Comparison of ENCODE assay signal across 2 mouse cellular contexts in the genomic region with DNA sequence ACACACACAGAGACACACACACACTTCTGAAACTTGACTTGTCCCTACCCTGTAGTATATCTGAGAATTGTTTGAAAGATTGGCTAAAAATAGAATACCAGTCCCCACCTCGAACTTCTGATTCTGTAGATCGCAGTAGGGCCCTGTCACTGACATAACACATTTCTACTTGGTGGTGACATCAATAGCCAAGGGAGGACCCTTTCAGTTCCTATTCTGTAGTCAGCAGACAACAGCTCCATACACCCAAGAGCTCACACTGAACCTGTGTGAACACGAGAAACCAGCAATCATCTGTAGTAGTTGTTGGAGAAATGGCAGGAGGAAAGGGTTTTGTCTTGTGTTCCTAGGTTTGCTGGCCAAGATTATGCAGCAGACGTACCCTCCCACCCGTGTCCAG.
TF ChIP-seq lines count a peak whose summit lies in the region.

No protein-coding gene starts in this region.

TF ChIP-seq in CH12.LX, 34 proteins besides CTCF, POLR2A, EP300 and RAD21:
- TF ChIP-seq RCOR1 (conservative IDR thresholded peaks at IDR 0.05; ENCODE audit: low read depth, low read length) (no peak), POLR2AphosphoS2 (IDR thresholded peaks at IDR 0.05; ENCODE audit: low read depth, low read length) (no peak), ZKSCAN1 (IDR thresholded peaks at IDR 0.05; ENCODE audit: borderline replicate concordance, low read depth, low read length) (no peak), NRF1 (IDR thresholded peaks at IDR 0.05; ENCODE audit: low read depth, low read length) (no peak), GABPA (IDR thresholded peaks at IDR 0.05; ENCODE audit: insufficient replicate concordance, low read depth, low read length) (no peak), MAZ (IDR thresholded peaks at IDR 0.05; ENCODE audit: low read depth, low read length) (no peak), USF1 (IDR thresholded peaks at IDR 0.05; ENCODE audit: low read depth, low read length) (no peak), ZNF384 (IDR thresholded peaks at IDR 0.05; ENCODE audit: low read depth, low read length) (no peak), MAFK (IDR thresholded peaks at IDR 0.05; ENCODE audit: insufficient replicate concordance, low read length) (no peak), E2F4 (IDR thresholded peaks at IDR 0.05; ENCODE audit: insufficient replicate concordance, low read depth, low read length) (no peak), TBP (conservative IDR thresholded peaks at IDR 0.05; ENCODE audit: low read depth, low read length) (0 out of 2 replicates have a peak, but pooled peaks have one; percentile 39), KAT2A (IDR thresholded peaks at IDR 0.05; ENCODE audit: insufficient replicate concordance, low read length) (no peak), MYC (IDR thresholded peaks at IDR 0.05; ENCODE audit: low read depth, low read length) (no peak), CHD1 (IDR thresholded peaks at IDR 0.05; ENCODE audit: low read depth, low read length) (no peak), ETS1 (conservative IDR thresholded peaks at IDR 0.05; ENCODE audit: low read depth, low read length) (peak; percentile 64), ZC3H11A (IDR thresholded peaks at IDR 0.05; ENCODE audit: low read depth, low read length) (no peak), IRF4 (IDR thresholded peaks at IDR 0.05; ENCODE audit: low read depth, low read length) (peak; percentile 83), NELFE (IDR thresholded peaks at IDR 0.05; ENCODE audit: low read depth, low read length) (no peak), MAX (IDR thresholded peaks at IDR 0.05; ENCODE audit: low read length) (no peak), ZMIZ1 (IDR thresholded peaks at IDR 0.05; ENCODE audit: low read depth, low read length) (no peak), UBTF (IDR thresholded peaks at IDR 0.05; ENCODE audit: low read depth, low read length) (no peak), MEF2A (IDR thresholded peaks at IDR 0.05; ENCODE audit: borderline replicate concordance, low read depth, low read length) (peak; percentile 81; the same call in 1 of the 2 replicates), SMC3 (IDR thresholded peaks at IDR 0.05; ENCODE audit: low read depth, low read length) (no peak), ELF1 (IDR thresholded peaks at IDR 0.05; ENCODE audit: low read depth, low read length) (no peak), BHLHE40 (IDR thresholded peaks at IDR 0.05; ENCODE audit: low read depth, low read length) (peak; percentile 70), HCFC1 (IDR thresholded peaks at IDR 0.05; ENCODE audit: low read depth, low read length) (no peak), SIN3A (IDR thresholded peaks at IDR 0.05; ENCODE audit: low read length) (no peak), JUN (IDR thresholded peaks at IDR 0.05; ENCODE audit: insufficient read depth, low read depth, low read length) (no peak), CHD2 (IDR thresholded peaks at IDR 0.05; ENCODE audit: low read length) (no peak), MXI1 (IDR thresholded peaks at IDR 0.05; ENCODE audit: low read depth, low read length) (no peak), TCF12 (IDR thresholded peaks at IDR 0.05; ENCODE audit: low read depth, low read length) (0 out of 2 replicates have a peak, but pooled peaks have one; percentile 8), JUND (conservative IDR thresholded peaks at IDR 0.05; ENCODE audit: low read depth, low read length) (no peak), USF2 (conservative IDR thresholded peaks at IDR 0.05; ENCODE audit: low read depth, low read length) (no peak), PAX5 (IDR thresholded peaks at IDR 0.05; ENCODE audit: low read length) (no peak)

TF ChIP-seq in MEL, 35 proteins besides CTCF, POLR2A, EP300 and RAD21:
- TF ChIP-seq MXI1 (IDR thresholded peaks at IDR 0.05; ENCODE audit: low read depth, low read length) (no peak), MAX (IDR thresholded peaks at IDR 0.05; ENCODE audit: low read length) (no peak), MAFK (IDR thresholded peaks at IDR 0.05; ENCODE audit: borderline replicate concordance, low read depth, low read length) (no peak), MEF2A (IDR thresholded peaks at IDR 0.05; ENCODE audit: extremely low read depth, insufficient replicate concordance, low read depth, low read length, poor library complexity, severe bottlenecking) (peak; percentile 68; the same call in 1 of the 2 replicates), SMC3 (IDR thresholded peaks at IDR 0.05; ENCODE audit: low read depth, low read length) (no peak)
